Mouse (Mus musculus) midbrain, embryonic 16.5 days (tissue): Measurements from ENCODE around the gene Taf5l. TPM values are rescaled to one million over a fixed set of nuclear protein-coding genes. Genes with fewer than 3 reads are reported as not detected.
A peak's percentile ranks its signal among the peaks of the same experiment; 100 is the strongest.

Source experiments
- ATAC-seq: fragments of 200-750 bp; cut with Nextera tagmentation; 2 replicates; pipeline ENCODE4 v1.8.0; 2017; ENCODE audit warnings: moderate TSS enrichment
- H3K27ac ChIP-seq: fragments of 300-500 bp; sonication (generic); 2 replicates; pipeline ENCODE4 v1.5.1; 2014; ENCODE audit warnings: mild to moderate bottlenecking, low read length, mixed read lengths
- H3K27me3 ChIP-seq: fragments of 300-500 bp; sonication (generic); 2 replicates; pipeline ENCODE4 v1.6.1; 2014; ENCODE audit warnings: low read depth, low read length, mixed read lengths; ENCODE audit not compliant: control insufficient read depth, insufficient read depth
- H3K36me3 ChIP-seq: fragments of 300-500 bp; sonication (generic); 2 replicates; pipeline ENCODE4 v1.6.1; 2014; ENCODE audit warnings: mild to moderate bottlenecking, low read length, moderate library complexity, mixed read lengths; ENCODE audit not compliant: control insufficient read depth, insufficient read depth
- H3K4me1 ChIP-seq: fragments of 300-500 bp; sonication (generic); 2 replicates; pipeline ENCODE4 v1.6.1; 2014; ENCODE audit warnings: mild to moderate bottlenecking, low read length, mixed read lengths; ENCODE audit not compliant: control insufficient read depth, insufficient read depth
- H3K4me2 ChIP-seq: fragments of 300-500 bp; sonication (generic); 2 replicates; pipeline ENCODE4 v1.6.1; 2014; ENCODE audit warnings: mild to moderate bottlenecking, low read length, mixed read lengths
- H3K4me3 ChIP-seq: fragments of 300-500 bp; sonication (generic); 2 replicates; pipeline ENCODE4 v1.5.1; 2014; ENCODE audit warnings: low read depth, mild to moderate bottlenecking, low read length, moderate library complexity, mixed read lengths
- H3K9ac ChIP-seq: fragments of 300-500 bp; sonication (generic); 2 replicates; pipeline ENCODE4 v1.6.1; 2014; ENCODE audit warnings: low read depth, low read length, mixed read lengths
- H3K9me3 ChIP-seq: fragments of 300-500 bp; sonication (generic); replicated peaks from 2 replicates; pipeline ENCODE4 v1.6.1; 2014; ENCODE audit warnings: mild to moderate bottlenecking, low read length, mixed read lengths; ENCODE audit not compliant: control insufficient read depth, poor library complexity, severe bottlenecking
- WGBS: fragments of 180-500 bp; shearing (Covaris S2); extraction: QIAGEN DNeasy Blood & Tissue Kit; methylation state at CpG from one replicate; pipeline ENCODE4 v1.1.7; 2014; 5-methylcytosine and 5-hydroxymethylcytosine counted together
- polyA plus RNA-seq: library from polyadenylated mRNA; unstranded; fragments of >200 nt; fragmentation: Nextera tagmentation; extraction: Ambion mirVana; gene quantifications from 2 replicates; pipeline ENCODE4 v1.2.1, GENCODE M21; 2015

Gene Taf5l
- polyA plus RNA-seq, 1 experiment from 2014 or later: 19.4 TPM

- Histone ChIP-seq H3K27ac (no peak overlapping the region), H3K4me2 (no peak overlapping the region), H3K27me3 (no peaks in the 10 kb centered on the region), H3K9ac (no peak overlapping the region), H3K4me3 (no peak overlapping the region), H3K4me1 (no peaks in the 10 kb centered on the region), H3K9me3 (no peaks in the 10 kb centered on the region), H3K36me3 (peaks cover 10% of the 10 kb centered on the region)
- ATAC-seq: no peak
- 94% methylated on average over 3 of the region's 3 CpGs for WGBS
These were observed 27.2 kb downstream of the Taf5l start for GRCm38 (mm10) chr8:123993997-123994396.

GRCm38 (mm10) chr8:123993597-123993996 is 27.6 kb downstream of the Taf5l start:
- Histone ChIP-seq H3K9ac (no peak overlapping the region), H3K4me2 (no peak overlapping the region), H3K36me3 (peaks cover 10% of the 10 kb centered on the region), H3K27me3 (no peaks in the 10 kb centered on the region), H3K4me1 (no peaks in the 10 kb centered on the region), H3K27ac (no peak overlapping the region), H3K9me3 (no peaks in the 10 kb centered on the region), H3K4me3 (no peak overlapping the region)
- WGBS: 96% methylated on average over 5 of the region's 5 CpGs
- ATAC-seq: no peak

GRCm38 (mm10) chr8:123992587-123992986 is 28.6 kb downstream of the Taf5l start:
- peaks cover 10% of the 10 kb centered on the region for H3K36me3 ChIP-seq
- H3K4me1 ChIP-seq: no peaks in the 10 kb centered on the region
- H3K27ac ChIP-seq: no peak overlapping the region
- H3K4me2 ChIP-seq: no peak overlapping the region
- H3K4me3 ChIP-seq: no peak overlapping the region
- ATAC-seq: no peak
- WGBS: 86% methylated on average over 8 of the region's 8 CpGs
- H3K9ac ChIP-seq: no peak overlapping the region
- no peaks in the 10 kb centered on the region for H3K9me3 ChIP-seq
- H3K27me3 ChIP-seq: no peaks in the 10 kb centered on the region

- no peaks in the 10 kb centered on the region for H3K27me3 ChIP-seq
- H3K4me3 ChIP-seq: no peak overlapping the region
- ATAC-seq: no peak
- WGBS: 89% methylated on average over 13 of the region's 13 CpGs
- H3K27ac ChIP-seq: no peak overlapping the region
- 0 out of 2 replicates have a peak, but pooled peaks cover 2% of the 10 kb centered on the region for H3K36me3 ChIP-seq
- no peak overlapping the region for H3K9ac ChIP-seq
- no peak overlapping the region for H3K4me2 ChIP-seq
- no peaks in the 10 kb centered on the region for H3K4me1 ChIP-seq
- no peaks in the 10 kb centered on the region for H3K9me3 ChIP-seq
These were observed 30.7 kb downstream of the Taf5l start for GRCm38 (mm10) chr8:123990277-123991049.

GRCm38 (mm10) chr8:123989128-123989527 is 32.1 kb downstream of the Taf5l start:
- ATAC-seq: no peak
- Histone ChIP-seq H3K36me3 (no peaks in the 10 kb centered on the region), H3K9me3 (no peaks in the 10 kb centered on the region), H3K4me1 (no peaks in the 10 kb centered on the region), H3K9ac (no peak overlapping the region), H3K4me2 (no peak overlapping the region), H3K27ac (no peak overlapping the region), H3K27me3 (no peaks in the 10 kb centered on the region), H3K4me3 (no peak overlapping the region)
- WGBS: 75% methylated on average over 7 of the region's 7 CpGs

- Histone ChIP-seq H3K36me3 (no peaks in the 10 kb centered on the region), H3K9ac (no peak overlapping the region), H3K4me2 (no peak overlapping the region), H3K4me3 (no peak overlapping the region), H3K4me1 (no peaks in the 10 kb centered on the region), H3K27me3 (no peaks in the 10 kb centered on the region), H3K27ac (no peak overlapping the region), H3K9me3 (no peaks in the 10 kb centered on the region)
- ATAC-seq: no peak
- 78% methylated on average over 6 of the region's 6 CpGs for WGBS
These were observed 32.6 kb downstream of the Taf5l start for GRCm38 (mm10) chr8:123988605-123989038.

GRCm38 (mm10) chr8:123982826-123983400 is 38.3 kb downstream of the Taf5l start, which contains the start of gene Abcb10:
Gene Abcb10, minus strand, starts transcription at chr8:123983122.
- H3K9me3 ChIP-seq: no peaks in the 10 kb centered on the region
- peak within 1 kb of the TSS; percentile 89 for H3K9ac ChIP-seq
- peak within 1 kb of the TSS; percentile 87 for H3K4me2 ChIP-seq
- H3K36me3 ChIP-seq: no peaks in the 10 kb centered on the region
- under 1% methylated on average over 49 of the region's 56 CpGs for WGBS
- peaks cover 22% of the 10 kb centered on the region for H3K4me1 ChIP-seq
- H3K27me3 ChIP-seq: no peaks in the 10 kb centered on the region
- ATAC-seq: peak; percentile 86
- peak within 1 kb of the TSS; percentile 87 for H3K4me3 ChIP-seq
- peak within 1 kb of the TSS; percentile 77 for H3K27ac ChIP-seq

- Histone ChIP-seq H3K9me3 (no peaks in the 10 kb centered on the region), H3K36me3 (no peaks in the 10 kb centered on the region), H3K4me1 (peaks cover 22% of the 10 kb centered on the region), H3K27me3 (no peaks in the 10 kb centered on the region), H3K27ac (peak overlapping the region; percentile 77; the same call in 1 of the 2 replicates), H3K4me3 (peak overlapping the region; percentile 87), H3K9ac (peak overlapping the region; percentile 89), H3K4me2 (peak overlapping the region; percentile 87)
- under 1% methylated on average over 42 of the region's 48 CpGs for WGBS
- peak; percentile 50 for ATAC-seq
These were observed 38.9 kb downstream of the Taf5l start for GRCm38 (mm10) chr8:123982291-123982793.

- H3K36me3 ChIP-seq: no peaks in the 10 kb centered on the region
- H3K9ac ChIP-seq: peak overlapping the region; percentile 43
- H3K4me1 ChIP-seq: peaks cover 22% of the 10 kb centered on the region
- H3K9me3 ChIP-seq: no peaks in the 10 kb centered on the region
- peak overlapping the region; percentile 87 for H3K4me3 ChIP-seq
- ATAC-seq: no peak
- WGBS: 47% methylated on average over 4 of the region's 4 CpGs
- no peaks in the 10 kb centered on the region for H3K27me3 ChIP-seq
- no peak overlapping the region for H3K27ac ChIP-seq
- H3K4me2 ChIP-seq: peak overlapping the region; percentile 87
These were observed 39.5 kb downstream of the Taf5l start for GRCm38 (mm10) chr8:123981674-123982073.
